Mouse (Mus musculus) midbrain, embryonic 16.5 days (tissue): ENCODE results near the gene Parvb. TPM values are rescaled to one million over a fixed set of nuclear protein-coding genes. Genes with fewer than 3 reads are reported as not detected.
A peak's percentile ranks its signal among the peaks of the same experiment; 100 is the strongest.

Experiments
- ATAC-seq: fragments of 200-750 bp; cut with Nextera tagmentation; 2 replicates; pipeline ENCODE4 v1.8.0; 2017; ENCODE audit warnings: moderate TSS enrichment
- H3K27ac ChIP-seq: fragments of 300-500 bp; sonication (generic); 2 replicates; pipeline ENCODE4 v1.5.1; 2014; ENCODE audit warnings: mild to moderate bottlenecking, low read length, mixed read lengths
- H3K27me3 ChIP-seq: fragments of 300-500 bp; sonication (generic); 2 replicates; pipeline ENCODE4 v1.6.1; 2014; ENCODE audit warnings: low read depth, low read length, mixed read lengths; ENCODE audit not compliant: control insufficient read depth, insufficient read depth
- H3K36me3 ChIP-seq: fragments of 300-500 bp; sonication (generic); 2 replicates; pipeline ENCODE4 v1.6.1; 2014; ENCODE audit warnings: mild to moderate bottlenecking, low read length, moderate library complexity, mixed read lengths; ENCODE audit not compliant: control insufficient read depth, insufficient read depth
- H3K4me1 ChIP-seq: fragments of 300-500 bp; sonication (generic); 2 replicates; pipeline ENCODE4 v1.6.1; 2014; ENCODE audit warnings: mild to moderate bottlenecking, low read length, mixed read lengths; ENCODE audit not compliant: control insufficient read depth, insufficient read depth
- H3K4me2 ChIP-seq: fragments of 300-500 bp; sonication (generic); 2 replicates; pipeline ENCODE4 v1.6.1; 2014; ENCODE audit warnings: mild to moderate bottlenecking, low read length, mixed read lengths
- H3K4me3 ChIP-seq: fragments of 300-500 bp; sonication (generic); 2 replicates; pipeline ENCODE4 v1.5.1; 2014; ENCODE audit warnings: low read depth, mild to moderate bottlenecking, low read length, moderate library complexity, mixed read lengths
- H3K9ac ChIP-seq: fragments of 300-500 bp; sonication (generic); 2 replicates; pipeline ENCODE4 v1.6.1; 2014; ENCODE audit warnings: low read depth, low read length, mixed read lengths
- H3K9me3 ChIP-seq: fragments of 300-500 bp; sonication (generic); replicated peaks from 2 replicates; pipeline ENCODE4 v1.6.1; 2014; ENCODE audit warnings: mild to moderate bottlenecking, low read length, mixed read lengths; ENCODE audit not compliant: control insufficient read depth, poor library complexity, severe bottlenecking
- WGBS: fragments of 180-500 bp; shearing (Covaris S2); extraction: QIAGEN DNeasy Blood & Tissue Kit; methylation state at CpG from one replicate; pipeline ENCODE4 v1.1.7; 2014; 5-methylcytosine and 5-hydroxymethylcytosine counted together
- polyA plus RNA-seq: library from polyadenylated mRNA; unstranded; fragments of >200 nt; fragmentation: Nextera tagmentation; extraction: Ambion mirVana; gene quantifications from 2 replicates; pipeline ENCODE4 v1.2.1, GENCODE M21; 2015

Parvb gene
- polyA plus RNA-seq, 1 experiment from 2014 or later: 4.3 TPM

GRCm38 (mm10) chr15:84207327-84207726 lies 24.5 kb upstream of the Parvb start:
- 97% methylated on average over 4 of the region's 4 CpGs for WGBS
- Histone ChIP-seq H3K4me1 (no peaks in the 10 kb centered on the region), H3K9me3 (no peaks in the 10 kb centered on the region), H3K4me3 (no peak overlapping the region), H3K36me3 (peaks cover 44% of the 10 kb centered on the region), H3K27ac (no peak overlapping the region), H3K27me3 (no peaks in the 10 kb centered on the region), H3K4me2 (no peak overlapping the region), H3K9ac (no peak overlapping the region)
- ATAC-seq: no peak

DNA sequence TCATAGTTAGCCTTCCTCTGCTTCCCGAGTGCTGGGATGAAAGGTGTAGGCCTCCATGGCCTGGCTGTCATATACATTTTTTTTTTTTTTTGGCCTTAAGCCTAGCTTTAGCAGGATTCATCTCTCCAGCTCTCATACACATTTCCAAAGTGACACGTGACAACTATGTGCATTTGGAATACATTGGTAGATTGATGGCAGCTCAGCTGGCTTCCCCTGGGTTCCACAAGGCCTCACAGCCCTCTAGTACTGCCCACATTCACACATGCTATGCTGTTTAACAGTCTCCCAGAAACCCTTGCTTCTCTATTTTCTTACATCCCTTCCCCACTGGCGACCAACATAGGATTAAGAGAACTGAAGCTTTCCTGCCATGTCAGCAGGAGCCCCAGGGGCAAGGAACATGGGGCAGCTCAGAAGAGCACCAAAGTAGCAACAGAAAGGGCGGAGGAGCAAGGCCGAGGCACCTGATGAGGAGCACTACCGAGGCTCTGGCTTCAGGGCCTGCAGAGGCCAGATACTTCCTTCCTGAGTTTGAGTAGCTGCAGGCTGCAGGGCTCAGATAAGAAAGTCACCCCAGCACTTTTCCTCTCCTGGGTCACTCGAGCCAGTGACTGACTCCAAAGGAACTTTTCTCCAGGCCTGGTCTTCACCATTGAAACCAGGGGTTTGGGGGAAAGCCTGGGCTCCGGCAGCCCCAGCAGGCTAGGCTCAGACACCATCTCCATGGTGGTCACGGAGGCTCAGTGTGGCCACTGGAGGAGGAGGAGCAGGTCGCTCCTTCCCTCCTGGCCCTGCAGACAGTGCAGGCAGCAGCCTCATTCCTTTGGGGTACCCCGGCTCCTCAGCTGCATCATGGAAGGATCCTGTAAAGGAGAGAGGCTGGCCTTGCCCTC lies 22.1 kb upstream of the Parvb start:
- no peak overlapping the region for H3K27ac ChIP-seq
- no peak for ATAC-seq
- H3K4me2 ChIP-seq: no peak overlapping the region
- H3K4me1 ChIP-seq: peaks cover 4% of the 10 kb centered on the region; the same call in 1 of the 2 replicates
- no peaks in the 10 kb centered on the region for H3K27me3 ChIP-seq
- no peak overlapping the region for H3K9ac ChIP-seq
- no peak overlapping the region for H3K4me3 ChIP-seq
- H3K36me3 ChIP-seq: peaks cover 32% of the 10 kb centered on the region
- no peaks in the 10 kb centered on the region for H3K9me3 ChIP-seq
- 83% methylated on average over 11 of the region's 11 CpGs for WGBS

GRCm38 (mm10) chr15:84210461-84210860 lies 21.4 kb upstream of the Parvb start:
- no peak overlapping the region for H3K9ac ChIP-seq
- 97% methylated on average over 13 of the region's 13 CpGs for WGBS
- H3K4me1 ChIP-seq: peaks cover 4% of the 10 kb centered on the region; the same call in 1 of the 2 replicates
- H3K9me3 ChIP-seq: no peaks in the 10 kb centered on the region
- no peak for ATAC-seq
- H3K4me2 ChIP-seq: no peak overlapping the region
- H3K36me3 ChIP-seq: peaks cover 32% of the 10 kb centered on the region
- no peak overlapping the region for H3K4me3 ChIP-seq
- no peaks in the 10 kb centered on the region for H3K27me3 ChIP-seq
- no peak overlapping the region for H3K27ac ChIP-seq

- no peaks in the 10 kb centered on the region for H3K27me3 ChIP-seq
- no peak overlapping the region for H3K4me2 ChIP-seq
- peaks cover 28% of the 10 kb centered on the region for H3K36me3 ChIP-seq
- no peaks in the 10 kb centered on the region for H3K9me3 ChIP-seq
- H3K4me1 ChIP-seq: peaks cover 4% of the 10 kb centered on the region; the same call in 1 of the 2 replicates
- ATAC-seq: no peak
- WGBS: 93% methylated on average over 13 of the region's 13 CpGs
- no peak overlapping the region for H3K9ac ChIP-seq
- no peak overlapping the region for H3K4me3 ChIP-seq
- H3K27ac ChIP-seq: no peak overlapping the region
Observed at GRCm38 (mm10) chr15:84210941-84211340, 20.9 kb upstream of the Parvb start.

DNA sequence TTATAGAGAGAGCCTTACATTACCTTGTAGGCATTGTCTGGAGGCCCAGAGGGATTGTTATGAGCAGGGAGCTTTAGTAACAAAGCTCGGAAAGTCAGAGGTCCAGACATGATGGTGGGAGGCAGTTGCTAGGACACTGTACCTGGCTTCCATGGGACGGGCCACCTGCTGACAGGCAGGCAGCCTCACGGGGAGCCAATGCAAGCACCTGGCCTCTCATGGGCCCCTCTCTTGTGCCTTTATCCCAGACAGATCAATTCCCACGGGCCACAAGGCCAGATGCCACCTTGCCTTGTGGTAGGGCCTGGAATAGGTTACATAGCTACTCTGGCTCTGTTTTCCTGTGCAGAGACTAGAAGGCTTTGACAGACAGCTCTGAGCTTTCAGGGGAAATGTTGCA lies 20.3 kb upstream of the Parvb start:
- no peak overlapping the region for H3K27ac ChIP-seq
- H3K4me3 ChIP-seq: no peak overlapping the region
- ATAC-seq: no peak; the same call in 1 of the 2 replicates
- no peak overlapping the region for H3K4me2 ChIP-seq
- 82% methylated on average over 4 of the region's 4 CpGs for WGBS
- peaks cover 21% of the 10 kb centered on the region for H3K36me3 ChIP-seq
- peaks cover 8% of the 10 kb centered on the region; the same call in 1 of the 2 replicates for H3K4me1 ChIP-seq
- no peak overlapping the region for H3K9ac ChIP-seq
- H3K27me3 ChIP-seq: no peaks in the 10 kb centered on the region
- H3K9me3 ChIP-seq: no peaks in the 10 kb centered on the region

DNA sequence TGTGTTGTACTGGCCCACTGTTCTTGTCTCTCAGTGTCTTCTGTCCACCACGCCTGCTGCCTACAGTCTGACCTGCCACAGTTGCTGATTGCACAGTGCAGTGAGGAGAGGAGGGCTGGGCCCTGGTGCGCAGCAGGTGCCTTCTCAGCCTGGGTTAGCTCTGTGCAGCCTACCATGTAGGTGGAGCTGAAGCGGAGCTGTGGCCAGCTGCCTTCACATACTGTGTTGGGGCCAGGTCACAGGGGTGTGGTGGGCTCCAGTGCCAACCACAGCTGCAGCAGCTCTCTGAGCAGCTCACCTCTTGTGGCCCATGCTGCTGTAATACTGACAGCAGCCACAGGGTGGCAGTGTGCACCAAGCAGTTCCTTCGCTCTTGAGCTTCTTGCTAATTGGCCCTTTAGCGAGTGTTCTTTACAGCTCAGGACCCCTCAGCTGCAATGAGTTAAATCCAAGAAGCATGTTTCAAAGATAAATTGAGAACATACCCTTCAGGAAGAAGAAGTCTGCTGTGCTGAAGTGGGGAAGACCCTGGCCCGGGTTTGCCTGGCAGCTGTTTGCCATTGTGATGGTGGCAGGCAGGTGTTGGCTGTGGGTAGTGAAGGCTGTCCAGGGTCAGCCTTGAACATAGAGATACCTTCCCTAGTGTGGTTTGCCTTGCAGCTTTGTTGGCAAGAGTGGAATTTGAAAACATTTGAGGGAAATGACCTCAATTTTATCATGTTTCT lies 19.6 kb upstream of the Parvb start:
- WGBS: 44% methylated on average over 6 of the region's 6 CpGs
- H3K4me1 ChIP-seq: peaks cover 9% of the 10 kb centered on the region; the same call in 1 of the 2 replicates
- H3K9me3 ChIP-seq: no peaks in the 10 kb centered on the region
- H3K27ac ChIP-seq: no peak overlapping the region
- H3K9ac ChIP-seq: no peak overlapping the region
- ATAC-seq: peak; percentile 70
- H3K27me3 ChIP-seq: no peaks in the 10 kb centered on the region
- H3K4me3 ChIP-seq: no peak overlapping the region
- H3K4me2 ChIP-seq: no peak overlapping the region
- H3K36me3 ChIP-seq: peaks cover 16% of the 10 kb centered on the region

DNA sequence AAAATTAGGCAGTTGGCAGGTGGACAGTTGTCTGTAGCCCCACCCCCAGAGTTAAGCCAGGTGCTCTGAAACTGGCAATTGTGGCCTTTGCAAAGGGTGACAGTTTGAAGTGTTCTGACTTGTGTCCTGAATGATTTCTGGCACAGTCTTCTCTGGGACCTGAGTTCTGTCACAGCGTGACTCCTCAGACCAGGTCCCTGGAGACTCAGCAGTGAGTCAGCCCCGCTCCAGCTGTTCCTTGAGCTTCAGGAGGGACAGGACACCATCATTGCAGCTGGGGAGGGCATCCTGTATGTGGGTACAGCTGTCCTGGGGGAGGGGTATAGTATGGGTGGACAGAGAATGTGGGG lies 19.1 kb upstream of the Parvb start:
- ATAC-seq: no peak
- peaks cover 9% of the 10 kb centered on the region; the same call in 1 of the 2 replicates for H3K4me1 ChIP-seq
- H3K4me3 ChIP-seq: no peak overlapping the region
- no peaks in the 10 kb centered on the region for H3K9me3 ChIP-seq
- peaks cover 16% of the 10 kb centered on the region; the same call in 1 of the 2 replicates for H3K36me3 ChIP-seq
- H3K4me2 ChIP-seq: no peak overlapping the region
- 81% methylated on average over 2 of the region's 2 CpGs for WGBS
- H3K27ac ChIP-seq: no peak overlapping the region
- H3K9ac ChIP-seq: 0 out of 2 replicates have a peak overlapping the region, but pooled peaks have one; percentile 12
- H3K27me3 ChIP-seq: no peaks in the 10 kb centered on the region

GRCm38 (mm10) chr15:84213162-84213739 lies 18.6 kb upstream of the Parvb start:
- H3K27ac ChIP-seq: no peak overlapping the region
- H3K4me3 ChIP-seq: no peak overlapping the region
- 91% methylated on average over 6 of the region's 6 CpGs for WGBS
- H3K4me1 ChIP-seq: peaks cover 9% of the 10 kb centered on the region; the same call in 1 of the 2 replicates
- no peaks in the 10 kb centered on the region for H3K9me3 ChIP-seq
- no peaks in the 10 kb centered on the region for H3K27me3 ChIP-seq
- 0 out of 2 replicates have a peak overlapping the region, but pooled peaks have one; percentile 12 for H3K9ac ChIP-seq
- peaks cover 16% of the 10 kb centered on the region; the same call in 1 of the 2 replicates for H3K36me3 ChIP-seq
- ATAC-seq: no peak
- H3K4me2 ChIP-seq: no peak overlapping the region
